Mouse (Mus musculus): ENCODE data around the gene Tmem52b. TPM values are rescaled to one million over a fixed set of nuclear protein-coding genes. Genes with fewer than 3 reads are reported as not detected.

Gene Tmem52b
- polyA plus RNA-seq, 1 experiment from 2014 or later, result not detected

DNA sequence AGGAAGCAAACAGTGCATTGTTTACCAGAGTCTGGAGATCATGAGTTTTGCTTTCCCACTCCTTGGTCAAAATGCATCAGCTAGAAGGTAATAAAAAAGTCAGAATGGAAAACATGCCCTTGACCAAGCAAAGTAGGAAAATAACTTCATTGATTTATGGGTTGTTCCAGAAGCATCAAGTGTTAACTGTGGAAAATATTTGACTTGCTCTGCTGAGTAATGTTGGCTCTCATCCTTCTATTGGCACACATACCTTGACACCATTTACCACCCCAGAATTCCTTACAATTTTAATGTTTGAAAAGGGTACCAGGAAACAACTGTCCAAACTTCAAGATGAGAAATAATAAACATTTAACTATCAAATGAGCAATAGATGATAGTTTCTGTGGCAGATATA, 13.7 kb downstream of the Tmem52b start:
- H3K4me1 ChIP-seq (ENCODE audit: control insufficient read depth, insufficient read depth, low read depth, low read length), result no peaks in the 10 kb centered on the region
- no peak overlapping the region for H3K9ac ChIP-seq (ENCODE audit: low read depth, low read length)
- no peak for ATAC-seq
- no peak overlapping the region for H3K4me3 ChIP-seq (ENCODE audit: low read length)
- no peak overlapping the region for H3K27ac ChIP-seq (ENCODE audit: low read depth, low read length)
- H3K36me3 ChIP-seq (ENCODE audit: control insufficient read depth, insufficient read depth, low read length), result no peaks in the 10 kb centered on the region
- H3K4me2 ChIP-seq (ENCODE audit: low read length), result no peak overlapping the region
- no peaks in the 10 kb centered on the region for H3K27me3 ChIP-seq (replicated peaks; ENCODE audit: control insufficient read depth, insufficient read depth, low read length)
- H3K9me3 ChIP-seq (ENCODE audit: control insufficient read depth, low read length), result no peaks in the 10 kb centered on the region

GRCm38 (mm10) chr6:129527416-129527815, 15.1 kb downstream of the Tmem52b start:
- WGBS, result 85% methylated on average over 2 of the region's 2 CpGs
- ATAC-seq, result no peak
- Histone ChIP-seq H3K4me2 (ENCODE audit: low read length) (no peak overlapping the region), H3K27ac (ENCODE audit: low read depth, low read length) (no peak overlapping the region), H3K27me3 (replicated peaks; ENCODE audit: control insufficient read depth, insufficient read depth, low read length) (no peaks in the 10 kb centered on the region), H3K9me3 (ENCODE audit: control insufficient read depth, low read length) (no peaks in the 10 kb centered on the region), H3K9ac (ENCODE audit: low read depth, low read length) (no peak overlapping the region), H3K36me3 (ENCODE audit: control insufficient read depth, insufficient read depth, low read length) (no peaks in the 10 kb centered on the region), H3K4me1 (ENCODE audit: control insufficient read depth, insufficient read depth, low read depth, low read length) (no peaks in the 10 kb centered on the region), H3K4me3 (ENCODE audit: low read length) (no peak overlapping the region)

GRCm38 (mm10) chr6:129529605-129530004, 17.2 kb downstream of the Tmem52b start:
- no peak overlapping the region for H3K4me3 ChIP-seq (ENCODE audit: low read length)
- no peaks in the 10 kb centered on the region for H3K36me3 ChIP-seq (ENCODE audit: control insufficient read depth, insufficient read depth, low read length)
- H3K27ac ChIP-seq (ENCODE audit: low read depth, low read length), result no peak overlapping the region
- ATAC-seq, result no peak
- H3K9ac ChIP-seq (ENCODE audit: low read depth, low read length), result no peak overlapping the region
- WGBS, result 84% methylated on average over 1 of the region's 1 CpGs
- no peaks in the 10 kb centered on the region; the same call in 1 of the 2 replicates for H3K4me1 ChIP-seq (ENCODE audit: control insufficient read depth, insufficient read depth, low read depth, low read length)
- no peaks in the 10 kb centered on the region for H3K27me3 ChIP-seq (replicated peaks; ENCODE audit: control insufficient read depth, insufficient read depth, low read length)
- H3K9me3 ChIP-seq (ENCODE audit: control insufficient read depth, low read length), result no peaks in the 10 kb centered on the region
- H3K4me2 ChIP-seq (ENCODE audit: low read length), result no peak overlapping the region

DNA sequence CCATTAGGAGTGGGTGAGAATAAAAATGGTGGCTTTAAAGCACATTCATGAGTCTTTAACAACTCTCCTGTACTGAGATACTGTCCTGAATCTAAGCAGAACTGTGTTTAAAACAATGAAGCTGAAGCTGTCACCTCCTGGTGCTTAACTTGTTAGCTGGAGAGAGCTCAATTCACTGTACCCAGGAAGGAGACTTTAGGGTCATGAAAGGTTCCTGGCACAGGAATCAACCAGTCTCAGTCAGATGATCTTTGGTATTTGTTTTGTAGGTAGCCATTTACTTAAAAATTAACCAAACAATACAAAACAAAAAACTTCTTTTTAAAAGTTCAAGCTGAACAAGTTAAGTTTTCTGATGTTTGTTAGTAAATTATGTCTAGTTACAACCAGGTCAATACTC, 17.9 kb downstream of the Tmem52b start:
- Histone ChIP-seq H3K9me3 (ENCODE audit: control insufficient read depth, low read length) (no peaks in the 10 kb centered on the region), H3K4me3 (ENCODE audit: low read length) (no peak overlapping the region), H3K36me3 (ENCODE audit: control insufficient read depth, insufficient read depth, low read length) (no peaks in the 10 kb centered on the region), H3K27me3 (replicated peaks; ENCODE audit: control insufficient read depth, insufficient read depth, low read length) (no peaks in the 10 kb centered on the region), H3K9ac (ENCODE audit: low read depth, low read length) (no peak overlapping the region), H3K27ac (ENCODE audit: low read depth, low read length) (no peak overlapping the region), H3K4me1 (ENCODE audit: control insufficient read depth, insufficient read depth, low read depth, low read length) (peaks cover 5% of the 10 kb centered on the region), H3K4me2 (ENCODE audit: low read length) (no peak overlapping the region)
- ATAC-seq, result no peak

DNA sequence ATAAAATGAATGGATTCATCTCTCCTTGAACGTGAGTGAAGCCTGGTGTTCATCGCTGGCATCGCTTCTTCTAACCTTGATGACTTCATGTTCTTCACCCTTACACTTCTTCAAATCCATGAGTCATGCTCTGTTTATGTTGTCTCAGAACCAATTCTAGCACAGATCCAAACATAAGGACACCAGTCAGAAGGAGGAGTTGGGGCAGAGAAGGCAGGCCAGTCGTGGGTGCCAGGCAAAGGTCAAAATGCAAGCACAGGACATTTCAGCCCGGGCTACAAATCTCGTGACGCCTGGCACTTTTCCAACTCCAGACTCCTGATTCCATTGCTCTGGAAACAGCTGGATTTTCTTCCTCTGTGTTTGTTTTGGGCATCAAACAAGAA, 20.2 kb downstream of the Tmem52b start:
- Histone ChIP-seq H3K9me3 (ENCODE audit: control insufficient read depth, low read length) (no peaks in the 10 kb centered on the region), H3K27ac (ENCODE audit: low read depth, low read length) (peak overlapping the region; percentile 58), H3K27me3 (replicated peaks; ENCODE audit: control insufficient read depth, insufficient read depth, low read length) (no peaks in the 10 kb centered on the region), H3K4me2 (ENCODE audit: low read length) (peak overlapping the region; percentile 64), H3K4me3 (ENCODE audit: low read length) (peak overlapping the region; percentile 67), H3K36me3 (ENCODE audit: control insufficient read depth, insufficient read depth, low read length) (no peaks in the 10 kb centered on the region), H3K9ac (ENCODE audit: low read depth, low read length) (peak overlapping the region; percentile 50), H3K4me1 (ENCODE audit: control insufficient read depth, insufficient read depth, low read depth, low read length) (peaks cover 20% of the 10 kb centered on the region)
- 35% methylated on average over 7 of the region's 7 CpGs for WGBS
- peak; percentile 22 for ATAC-seq

- Histone ChIP-seq H3K4me3 (ENCODE audit: low read length) (peak within 1 kb of the TSS; percentile 67), H3K4me2 (ENCODE audit: low read length) (peak within 1 kb of the TSS; percentile 64), H3K9me3 (ENCODE audit: control insufficient read depth, low read length) (no peaks in the 10 kb centered on the region), H3K4me1 (ENCODE audit: control insufficient read depth, insufficient read depth, low read depth, low read length) (peaks cover 20% of the 10 kb centered on the region), H3K9ac (ENCODE audit: low read depth, low read length) (peak within 1 kb of the TSS; percentile 76), H3K27me3 (replicated peaks; ENCODE audit: control insufficient read depth, insufficient read depth, low read length) (no peaks in the 10 kb centered on the region), H3K27ac (ENCODE audit: low read depth, low read length) (peak within 1 kb of the TSS; percentile 86), H3K36me3 (ENCODE audit: control insufficient read depth, insufficient read depth, low read length) (peaks cover 3% of the 10 kb centered on the region; the same call in 1 of the 2 replicates)
- under 1% methylated on average over 55 of the region's 55 CpGs for WGBS
- peak; percentile 85 for ATAC-seq
Observed at GRCm38 (mm10) chr6:129532942-129533860, 20.8 kb downstream of the Tmem52b start, which contains the start of gene Gabarapl1. Gene Gabarapl1, plus strand, starts transcription at chr6:129533160.

- H3K36me3 ChIP-seq (ENCODE audit: control insufficient read depth, insufficient read depth, low read length), result peaks cover 11% of the 10 kb centered on the region
Observed at GRCm38 (mm10) chr6:129534057-129534456, 21.7 kb downstream of the Tmem52b start.

GRCm38 (mm10) chr6:129534627-129535190, 22.4 kb downstream of the Tmem52b start:
- 31% methylated on average over 4 of the region's 4 CpGs for WGBS
- H3K4me1 ChIP-seq (ENCODE audit: control insufficient read depth, insufficient read depth, low read depth, low read length), result peaks cover 20% of the 10 kb centered on the region
- H3K4me3 ChIP-seq (ENCODE audit: low read length), result peak overlapping the region; percentile 67
- H3K27me3 ChIP-seq (replicated peaks; ENCODE audit: control insufficient read depth, insufficient read depth, low read length), result no peaks in the 10 kb centered on the region
- H3K9me3 ChIP-seq (ENCODE audit: control insufficient read depth, low read length), result no peaks in the 10 kb centered on the region
- peak overlapping the region; percentile 86 for H3K27ac ChIP-seq (ENCODE audit: low read depth, low read length)
- H3K36me3 ChIP-seq (ENCODE audit: control insufficient read depth, insufficient read depth, low read length), result peaks cover 18% of the 10 kb centered on the region
- peak overlapping the region; percentile 76; the same call in 1 of the 2 replicates for H3K9ac ChIP-seq (ENCODE audit: low read depth, low read length)
- peak overlapping the region; percentile 64 for H3K4me2 ChIP-seq (ENCODE audit: low read length)
- ATAC-seq, result peak; percentile 26

More at GRCm38 (mm10) chr6:129534057-129534456, 21.7 kb downstream of the Tmem52b start:
- Histone ChIP-seq H3K27ac (ENCODE audit: low read depth, low read length) (peak overlapping the region; percentile 86), H3K4me1 (ENCODE audit: control insufficient read depth, insufficient read depth, low read depth, low read length) (peaks cover 20% of the 10 kb centered on the region), H3K4me3 (ENCODE audit: low read length) (peak overlapping the region; percentile 67), H3K9me3 (ENCODE audit: control insufficient read depth, low read length) (no peaks in the 10 kb centered on the region), H3K27me3 (replicated peaks; ENCODE audit: control insufficient read depth, insufficient read depth, low read length) (no peaks in the 10 kb centered on the region), H3K9ac (ENCODE audit: low read depth, low read length) (peak overlapping the region; percentile 76), H3K4me2 (ENCODE audit: low read length) (peak overlapping the region; percentile 64)
- WGBS, result 6% methylated on average over 9 of the region's 9 CpGs
- peak; percentile 58 for ATAC-seq

GRCm38 (mm10) chr6:129535723-129536122, 23.4 kb downstream of the Tmem52b start:
- 85% methylated on average over 4 of the region's 4 CpGs for WGBS
- H3K27ac ChIP-seq (ENCODE audit: low read depth, low read length), result no peak overlapping the region
- no peak for ATAC-seq
- H3K4me1 ChIP-seq (ENCODE audit: control insufficient read depth, insufficient read depth, low read depth, low read length), result peaks cover 20% of the 10 kb centered on the region
- peaks cover 28% of the 10 kb centered on the region for H3K36me3 ChIP-seq (ENCODE audit: control insufficient read depth, insufficient read depth, low read length)
- H3K27me3 ChIP-seq (replicated peaks; ENCODE audit: control insufficient read depth, insufficient read depth, low read length), result no peaks in the 10 kb centered on the region
- H3K4me2 ChIP-seq (ENCODE audit: low read length), result peak overlapping the region; percentile 64
- H3K9me3 ChIP-seq (ENCODE audit: control insufficient read depth, low read length), result no peaks in the 10 kb centered on the region
- H3K9ac ChIP-seq (ENCODE audit: low read depth, low read length), result no peak overlapping the region
- peak overlapping the region; percentile 67 for H3K4me3 ChIP-seq (ENCODE audit: low read length)

Measured in hindbrain, embryonic 16.5 days (tissue).